ENCODE assay signal across 33 mouse cellular contexts in the genomic region with DNA sequence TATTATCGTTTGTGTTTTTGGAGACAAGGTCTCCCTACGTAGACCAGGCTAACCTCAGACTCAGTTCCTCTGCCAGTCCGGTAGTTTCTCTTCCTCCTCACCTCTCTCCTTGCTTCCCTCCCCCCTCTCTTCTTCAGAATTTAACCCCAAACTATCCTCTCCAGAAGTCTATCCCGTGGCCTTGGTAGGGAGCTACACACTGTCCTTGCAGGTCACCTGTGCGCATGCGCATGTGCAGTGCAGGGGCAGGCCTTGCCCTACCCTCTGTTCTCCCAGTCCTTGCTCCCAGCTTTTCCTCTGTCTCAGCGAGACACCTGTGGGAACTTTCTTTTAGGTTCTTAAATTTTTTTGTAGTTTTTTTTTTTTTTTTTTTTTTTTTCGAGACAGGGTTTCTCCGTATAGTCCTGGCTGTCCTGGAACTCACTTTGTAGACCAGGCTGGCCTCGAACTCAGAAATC. TPM values are rescaled to one million over a fixed set of nuclear protein-coding genes. Genes with fewer than 3 reads are reported as not detected.
DNase-seq lines count a peak whose midpoint lies in the region; ATAC-seq and TF ChIP-seq lines count a peak whose summit lies in the region.
"Had no signal": no experiment of that assay in that cellular context is flagged by ENCODE, and none has a peak within 500 bp of the region (broad histone marks: within the 10 kb centered on the region; RNA-seq: fewer than 3 reads in every experiment).

No protein-coding gene starts in this region.

- TF ChIP-seq POLR2A in testis, adult 2 months (IDR thresholded peaks at IDR 0.05; ENCODE audit: control insufficient read depth, low read depth, low read length): no peak

- H3K36me3 ChIP-seq in testis, adult 2 months (ENCODE audit: control insufficient read depth, insufficient read depth, low read length): no peaks in the 10 kb centered on the region
- H3K36me3 ChIP-seq in limb, embryonic 11.5 days (ENCODE audit: control insufficient read depth, insufficient read depth, low read length): no peaks in the 10 kb centered on the region
- H3K36me3 ChIP-seq in heart, embryonic 10.5 days: no peaks in the 10 kb centered on the region
- H3K36me3 ChIP-seq: embryonic facial prominence, embryonic 12.5 days; embryonic facial prominence, embryonic 15.5 days; G1E; heart, embryonic 12.5 days; heart, embryonic 15.5 days; hindbrain, embryonic 10.5 days; hindbrain, embryonic 13.5 days had no signal

- H3K27me3 ChIP-seq in testis, adult 2 months (ENCODE audit: control insufficient read depth, insufficient read depth, low read length): no peaks in the 10 kb centered on the region
- H3K27me3 ChIP-seq in limb, embryonic 11.5 days (ENCODE audit: control insufficient read depth, insufficient read depth, low read length): no peaks in the 10 kb centered on the region
- peaks cover 46% of the 10 kb centered on the region for H3K27me3 ChIP-seq in heart, embryonic 10.5 days (ENCODE audit: insufficient read depth, poor library complexity, severe bottlenecking)

- no peaks in the 10 kb centered on the region for H3K9me3 ChIP-seq in limb, embryonic 11.5 days (ENCODE audit: control insufficient read depth, low read length)
- no peaks in the 10 kb centered on the region for H3K9me3 ChIP-seq in heart, embryonic 10.5 days
- H3K9me3 ChIP-seq: embryonic facial prominence, embryonic 12.5 days; embryonic facial prominence, embryonic 15.5 days; G1E; heart, embryonic 12.5 days; heart, embryonic 15.5 days; hindbrain, embryonic 10.5 days; hindbrain, embryonic 13.5 days had no signal

- H3K4me3 ChIP-seq in testis, adult 2 months (ENCODE audit: control insufficient read depth, low read depth, low read length): peak overlapping the region; percentile 12; the same call in 1 of the 2 replicates
- H3K4me3 ChIP-seq in limb, embryonic 11.5 days (ENCODE audit: low read depth, low read length): no peak overlapping the region
- H3K4me3 ChIP-seq in heart, embryonic 10.5 days: no peak overlapping the region
- H3K4me3 ChIP-seq: embryonic facial prominence, embryonic 12.5 days; embryonic facial prominence, embryonic 15.5 days; gastrocnemius, adult 2 months; heart, adult 2 months; heart, embryonic 12.5 days; heart, embryonic 15.5 days; hindbrain, embryonic 10.5 days; hindbrain, embryonic 13.5 days had no signal

- H3K27ac ChIP-seq in testis, adult 2 months (ENCODE audit: control insufficient read depth, insufficient read depth, low read depth, low read length): no peak overlapping the region
- H3K27ac ChIP-seq in limb, embryonic 11.5 days (replicated peaks; ENCODE audit: low read depth, low read length): peak overlapping the region; percentile 74; the same call in 1 of the 2 replicates
- no peak overlapping the region for H3K27ac ChIP-seq in heart, embryonic 10.5 days
- H3K27ac ChIP-seq: embryonic facial prominence, embryonic 12.5 days; embryonic facial prominence, embryonic 15.5 days; gastrocnemius, adult 2 months; heart, adult 2 months; heart, embryonic 15.5 days; hindbrain, embryonic 10.5 days; hindbrain, embryonic 13.5 days had no signal

- TF ChIP-seq CTCF in testis, adult 2 months (IDR thresholded peaks at IDR 0.05; ENCODE audit: control insufficient read depth, insufficient read depth, insufficient replicate concordance, low read depth, low read length): no peak

- ATAC-seq in limb, embryonic 11.5 days (ENCODE audit: insufficient number of reproducible peaks, low FRiP score, low TSS enrichment, low read depth): no peak
- ATAC-seq: CD4-positive, CD25-positive, alpha-beta regulatory T cell, adult 4 months; forebrain, embryonic 14.5 days; forebrain, postnatal 0 days; hindbrain, embryonic 16.5 days; Patski had no signal

- H3K9ac ChIP-seq in limb, embryonic 11.5 days (ENCODE audit: low read length): no peak overlapping the region
- H3K9ac ChIP-seq: embryonic facial prominence, embryonic 12.5 days; embryonic facial prominence, embryonic 15.5 days; forebrain, postnatal 0 days; heart, embryonic 12.5 days; heart, embryonic 15.5 days; hindbrain, embryonic 13.5 days had no signal

- H3K4me1 ChIP-seq in testis, adult 2 months (ENCODE audit: control insufficient read depth, insufficient read depth, low read length): peaks cover 8% of the 10 kb centered on the region
- peaks cover 9% of the 10 kb centered on the region; the same call in 1 of the 2 replicates for H3K4me1 ChIP-seq in limb, embryonic 11.5 days (ENCODE audit: control insufficient read depth, insufficient read depth, low read length)
- H3K4me1 ChIP-seq in heart, embryonic 10.5 days: peaks cover 31% of the 10 kb centered on the region

- WGBS in limb, embryonic 11.5 days: 76% methylated on average over 10 of the region's 10 CpGs
- WGBS in heart, embryonic 10.5 days: 73% methylated on average over 10 of the region's 10 CpGs

- peak overlapping the region; percentile 35 for H3K4me2 ChIP-seq in limb, embryonic 11.5 days (ENCODE audit: low read depth, severe bottlenecking)
- H3K4me2 ChIP-seq: hindbrain, embryonic 13.5 days had no signal

- no peak for DNase-seq in testis, postnatal 10 days (ENCODE audit: low spot score)
- DNase-seq in R1 (ENCODE audit: low read depth, low spot score): peak; percentile 13
- DNase-seq in limb, embryonic 11.5 days (ENCODE audit: low spot score): no peak
- DNase-seq in urinary bladder, postnatal 10 days (ENCODE audit: low spot score): no peak
- DNase-seq in thymus, postnatal 25 days: no peak
- no peak for DNase-seq in heart, embryonic 10.5 days (ENCODE audit: low spot score)
- DNase-seq: adrenal gland, adult 2 months; adrenal gland, postnatal 14 days; cerebellum, adult 11 months; cerebellum, adult 2 months; cerebellum, adult 9-11 months; cerebellum, postnatal 25 days; forebrain, postnatal 0 days; gastrocnemius, adult 2 months; gastrocnemius, postnatal 14 days; heart, adult 2 months; heart, postnatal 10 days; heart, postnatal 36 days had no signal

RNA-seq across cellular contexts. Expression of a gene that starts 3.3 kb away (rescaled TPM):
- 0.96 and 1.1 TPM in 2 replicates for polyA plus RNA-seq in testis, adult 2 months (2012; rRNA removed)
- not detected in 2 replicates for polyA plus RNA-seq in limb, embryonic 11.5 days (2014; fragmentation: Nextera tagmentation; extraction: Ambion mirVana)
- not detected in 2 replicates for polyA plus RNA-seq in heart, embryonic 10.5 days (2016; fragmentation: Nextera tagmentation; extraction: Ambion mirVana)
- polyA plus RNA-seq: adrenal gland, adult 2 months; C2C12; CD4-positive, CD25-positive, alpha-beta regulatory T cell, adult 4 months; cerebellum, adult 2 months; embryonic facial prominence, embryonic 12.5 days; embryonic facial prominence, embryonic 15.5 days; forebrain, embryonic 11.5 days; forebrain, embryonic 14.5 days; forebrain, postnatal 0 days; frontal cortex, adult 2 months; G1E; heart, adult 2 months; heart, embryonic 12.5 days; heart, embryonic 15.5 days; hindbrain, embryonic 10.5 days; hindbrain, embryonic 13.5 days; hindbrain, embryonic 16.5 days; Patski had no signal

RNA-seq across cellular contexts. Expression of a gene that starts 19.4 kb away (rescaled TPM):
- polyA plus RNA-seq in testis, adult 2 months (2012; rRNA removed): not detected in 2 replicates
- 0.88 and 2.1 TPM in 2 replicates for polyA plus RNA-seq in limb, embryonic 11.5 days (2014; fragmentation: Nextera tagmentation; extraction: Ambion mirVana)
- 0.39 and 0.72 TPM in 2 replicates for polyA plus RNA-seq in heart, embryonic 10.5 days (2016; fragmentation: Nextera tagmentation; extraction: Ambion mirVana)
- polyA plus RNA-seq: adrenal gland, adult 2 months; C2C12; cerebellum, adult 2 months; frontal cortex, adult 2 months had no signal
